Mouse (Mus musculus) liver, postnatal 0 days (tissue): ENCODE data around the gene Upf1. TPM values are rescaled to one million over a fixed set of nuclear protein-coding genes. Genes with fewer than 3 reads are reported as not detected.
A peak's percentile ranks its signal among the peaks of the same experiment; 100 is the strongest.

Source experiments
- ATAC-seq: fragments of 200-750 bp; cut with Nextera tagmentation; 2 replicates; pipeline ENCODE4 v1.8.0; 2017; ENCODE audit warnings: mild to moderate bottlenecking, moderate library complexity
- DNase-seq: peaks from one replicate; pipeline ENCODE4 v3.0.0-alpha.2; 2016
- H3K27ac ChIP-seq: fragments of 300-500 bp; sonication (generic); 2 replicates; pipeline ENCODE4 v1.5.1; 2014; ENCODE audit warnings: antibody characterized with exemption, moderate library complexity, mild to moderate bottlenecking, low read depth
- H3K27me3 ChIP-seq: fragments of 300-500 bp; sonication (generic); 2 replicates; pipeline ENCODE4 v1.6.1; 2014; ENCODE audit warnings: low read length, control low read depth, mixed read lengths; ENCODE audit not compliant: insufficient read depth
- H3K36me3 ChIP-seq: fragments of 300-500 bp; sonication (generic); replicated peaks from 2 replicates; pipeline ENCODE4 v1.6.1; 2014; ENCODE audit warnings: mild to moderate bottlenecking, control low read depth, low read length, moderate library complexity, mixed read lengths; ENCODE audit not compliant: insufficient read depth
- H3K4me1 ChIP-seq: fragments of 300-500 bp; sonication (generic); 2 replicates; pipeline ENCODE4 v1.6.1; 2014; ENCODE audit warnings: antibody characterized with exemption, mild to moderate bottlenecking, control low read depth; ENCODE audit not compliant: insufficient read depth
- H3K4me2 ChIP-seq: fragments of 300-500 bp; sonication (generic); 2 replicates; pipeline ENCODE4 v1.6.1; 2014; ENCODE audit warnings: low read depth, mild to moderate bottlenecking, low read length, moderate library complexity, mixed read lengths
- H3K4me3 ChIP-seq: fragments of 300-500 bp; sonication (generic); 2 replicates; pipeline ENCODE4 v1.5.1; 2014; ENCODE audit warnings: low read depth, low read length
- H3K9ac ChIP-seq: fragments of 300-500 bp; sonication (generic); replicated peaks from 2 replicates; pipeline ENCODE4 v1.6.1; 2014; ENCODE audit warnings: mild to moderate bottlenecking, moderate library complexity
- H3K9me3 ChIP-seq: fragments of 300-500 bp; sonication (generic); 2 replicates; pipeline ENCODE4 v1.6.1; 2016; ENCODE audit warnings: mild to moderate bottlenecking, control low read depth, low read length, mixed read lengths
- CTCF ChIP-seq: sonication (generic); IDR thresholded peaks from 2 replicates; pipeline ENCODE4 v1.5.1; 2016; ENCODE audit warnings: antibody characterized with exemption, low read depth
- EP300 ChIP-seq: IDR thresholded peaks from 2 replicates; pipeline ENCODE4 v1.6.1; 2016; ENCODE audit warnings: antibody characterized with exemption, low read depth, mild to moderate bottlenecking
- WGBS: fragments of 180-500 bp; shearing (Covaris S2); extraction: QIAGEN DNeasy Blood & Tissue Kit; methylation state at CpG from one replicate; pipeline ENCODE4 v1.1.7; 2014; ENCODE audit not compliant: insufficient replicate concordance; 5-methylcytosine and 5-hydroxymethylcytosine counted together
- polyA plus RNA-seq: library from polyadenylated mRNA; unstranded; fragments of >200 nt; fragmentation: Nextera tagmentation; extraction: Ambion mirVana; gene quantifications from 2 replicates; pipeline ENCODE4 v1.2.1, GENCODE M21; 2015

Upf1 gene
- polyA plus RNA-seq, 1 experiment from 2014 or later: 7.1 TPM

DNA sequence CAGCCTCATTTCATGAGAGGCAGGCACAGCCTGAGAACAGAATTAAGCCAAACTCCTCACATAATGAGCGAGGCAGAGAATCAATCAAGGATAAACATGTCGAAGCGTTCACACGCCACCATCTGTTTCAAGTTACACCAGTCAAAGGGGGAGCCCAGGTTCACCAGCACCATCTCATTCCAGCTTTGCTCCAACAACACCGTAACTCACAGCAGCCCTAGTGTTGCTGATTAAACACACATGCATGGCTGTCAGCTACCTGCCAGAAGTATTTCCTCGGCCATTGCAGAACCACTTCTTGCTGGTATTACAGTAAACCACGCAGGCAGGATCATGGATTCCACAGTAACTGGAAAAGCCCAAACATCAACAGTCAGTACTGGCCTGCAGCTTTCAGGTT, 10.0 kb downstream of the Upf1 start:
- Histone ChIP-seq H3K9ac (no peak overlapping the region), H3K9me3 (no peaks in the 10 kb centered on the region), H3K4me3 (no peak overlapping the region), H3K36me3 (peaks cover 77% of the 10 kb centered on the region), H3K27me3 (no peaks in the 10 kb centered on the region), H3K27ac (no peak overlapping the region), H3K4me1 (peaks cover 21% of the 10 kb centered on the region), H3K4me2 (no peak overlapping the region)
- TF ChIP-seq EP300 (no peak), CTCF (no peak)
- ATAC-seq: no peak
- 92% methylated on average over 7 of the region's 7 CpGs for WGBS
- no peak for DNase-seq

DNA sequence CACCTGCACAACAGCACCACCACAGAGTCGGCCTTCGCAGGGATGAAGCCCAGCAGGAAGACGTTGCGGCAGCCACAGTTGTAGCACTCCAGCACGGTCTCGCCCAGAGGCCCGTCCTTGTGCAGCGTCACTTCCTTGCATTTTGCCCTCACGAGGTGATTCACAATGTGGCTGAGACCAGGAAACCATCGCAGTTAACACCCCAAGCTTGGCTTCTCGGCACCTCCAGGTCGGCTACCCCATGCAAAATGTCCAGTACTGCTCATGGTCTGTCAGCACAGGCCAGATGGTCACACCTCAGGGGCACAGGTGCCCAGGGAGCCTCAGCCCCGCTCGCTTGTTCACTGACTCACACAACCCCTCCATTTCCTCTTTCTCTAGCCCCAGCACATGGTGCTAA, 11.1 kb downstream of the Upf1 start:
- peaks cover 79% of the 10 kb centered on the region for H3K36me3 ChIP-seq
- no peak overlapping the region for H3K4me3 ChIP-seq
- DNase-seq (no peak), ATAC-seq (no peak)
- H3K4me1 ChIP-seq: peaks cover 13% of the 10 kb centered on the region
- H3K9ac ChIP-seq: no peak overlapping the region
- no peaks in the 10 kb centered on the region for H3K9me3 ChIP-seq
- H3K4me2 ChIP-seq: no peak overlapping the region
- H3K27ac ChIP-seq: no peak overlapping the region
- WGBS: 83% methylated on average over 14 of the region's 14 CpGs
- no peaks in the 10 kb centered on the region for H3K27me3 ChIP-seq
- TF ChIP-seq EP300 (no peak), CTCF (no peak)

DNA sequence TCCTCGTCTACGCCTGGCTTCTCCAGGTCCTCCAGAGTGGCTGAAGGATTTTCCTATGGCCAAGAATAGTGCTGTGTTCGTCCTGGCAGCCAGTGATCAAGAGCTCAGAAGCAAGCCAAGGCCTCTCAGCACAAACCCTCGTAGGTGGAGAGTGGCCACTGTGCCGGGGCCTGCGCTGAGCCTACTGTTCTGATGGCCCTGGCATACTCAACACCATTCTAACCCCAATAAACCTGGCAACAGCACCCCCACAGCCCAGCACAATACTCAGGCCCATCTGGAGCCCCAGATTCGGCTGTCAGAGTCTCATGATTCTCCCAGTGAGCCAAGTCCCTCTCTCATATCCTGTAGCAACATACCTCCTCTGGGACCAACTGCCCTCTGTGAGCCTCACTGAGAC, 12.4 kb downstream of the Upf1 start:
- Histone ChIP-seq H3K36me3 (peaks cover 86% of the 10 kb centered on the region), H3K27me3 (no peaks in the 10 kb centered on the region), H3K9ac (no peak overlapping the region), H3K4me2 (no peak overlapping the region), H3K9me3 (no peaks in the 10 kb centered on the region), H3K4me1 (peaks cover 9% of the 10 kb centered on the region), H3K4me3 (no peak overlapping the region), H3K27ac (no peak overlapping the region)
- WGBS: 89% methylated on average over 7 of the region's 7 CpGs
- TF ChIP-seq CTCF (no peak), EP300 (no peak)
- ATAC-seq (no peak), DNase-seq (no peak)

DNA sequence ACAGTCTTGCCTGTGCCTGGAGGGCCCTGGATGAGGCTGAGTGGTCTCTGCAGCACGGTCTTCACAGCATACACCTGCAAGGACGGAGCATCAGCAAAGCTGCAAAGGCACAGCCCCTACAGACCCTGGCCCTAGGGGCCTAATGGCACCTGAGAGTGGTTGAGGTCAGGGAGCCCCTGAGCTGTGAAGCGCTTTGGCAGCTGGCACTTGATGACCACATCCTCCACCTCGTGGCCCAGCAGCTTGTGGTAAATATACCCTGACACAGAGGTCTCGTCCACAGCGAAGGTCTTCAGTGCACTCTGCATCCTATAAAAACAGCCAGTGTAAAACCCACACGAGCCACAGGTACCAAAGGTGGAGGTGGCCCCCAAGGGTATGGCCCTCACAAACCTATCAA, 14.1 kb downstream of the Upf1 start:
- H3K4me3 ChIP-seq: no peak overlapping the region
- TF ChIP-seq EP300 (no peak), CTCF (no peak)
- WGBS: 84% methylated on average over 7 of the region's 7 CpGs
- no peaks in the 10 kb centered on the region for H3K9me3 ChIP-seq
- no peak overlapping the region for H3K27ac ChIP-seq
- no peaks in the 10 kb centered on the region for H3K27me3 ChIP-seq
- peaks cover 100% of the 10 kb centered on the region for H3K36me3 ChIP-seq
- no peak overlapping the region for H3K4me2 ChIP-seq
- ATAC-seq (no peak), DNase-seq (no peak)
- H3K4me1 ChIP-seq: peaks cover under 1% of the 10 kb centered on the region; the same call in 1 of the 2 replicates
- no peak overlapping the region for H3K9ac ChIP-seq

DNA sequence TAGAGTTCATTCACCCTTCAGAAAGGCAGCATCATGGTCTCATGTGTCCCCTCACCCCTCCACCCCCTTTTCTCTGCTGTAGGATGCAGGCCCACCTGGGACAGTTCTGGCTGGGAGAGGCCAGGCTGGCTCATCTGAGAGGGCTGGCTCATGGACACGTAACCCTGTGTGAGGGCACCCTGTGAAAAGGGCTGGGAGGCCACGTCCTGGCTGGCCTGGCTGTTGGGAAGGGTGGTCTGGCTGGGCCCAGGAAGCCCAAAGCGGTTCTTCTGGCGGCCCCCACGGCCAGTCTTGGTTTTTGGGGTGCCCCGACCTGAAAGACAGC, 20.2 kb downstream of the Upf1 start:
- DNase-seq (no peak), ATAC-seq (no peak)
- Histone ChIP-seq H3K9me3 (no peaks in the 10 kb centered on the region), H3K9ac (no peak overlapping the region), H3K27me3 (no peaks in the 10 kb centered on the region), H3K4me1 (peaks cover 15% of the 10 kb centered on the region), H3K27ac (no peak overlapping the region), H3K36me3 (peaks cover 73% of the 10 kb centered on the region), H3K4me2 (no peak overlapping the region), H3K4me3 (no peak overlapping the region)
- 91% methylated on average over 6 of the region's 6 CpGs for WGBS
- TF ChIP-seq EP300: no peak
- no peak for TF ChIP-seq CTCF

DNA sequence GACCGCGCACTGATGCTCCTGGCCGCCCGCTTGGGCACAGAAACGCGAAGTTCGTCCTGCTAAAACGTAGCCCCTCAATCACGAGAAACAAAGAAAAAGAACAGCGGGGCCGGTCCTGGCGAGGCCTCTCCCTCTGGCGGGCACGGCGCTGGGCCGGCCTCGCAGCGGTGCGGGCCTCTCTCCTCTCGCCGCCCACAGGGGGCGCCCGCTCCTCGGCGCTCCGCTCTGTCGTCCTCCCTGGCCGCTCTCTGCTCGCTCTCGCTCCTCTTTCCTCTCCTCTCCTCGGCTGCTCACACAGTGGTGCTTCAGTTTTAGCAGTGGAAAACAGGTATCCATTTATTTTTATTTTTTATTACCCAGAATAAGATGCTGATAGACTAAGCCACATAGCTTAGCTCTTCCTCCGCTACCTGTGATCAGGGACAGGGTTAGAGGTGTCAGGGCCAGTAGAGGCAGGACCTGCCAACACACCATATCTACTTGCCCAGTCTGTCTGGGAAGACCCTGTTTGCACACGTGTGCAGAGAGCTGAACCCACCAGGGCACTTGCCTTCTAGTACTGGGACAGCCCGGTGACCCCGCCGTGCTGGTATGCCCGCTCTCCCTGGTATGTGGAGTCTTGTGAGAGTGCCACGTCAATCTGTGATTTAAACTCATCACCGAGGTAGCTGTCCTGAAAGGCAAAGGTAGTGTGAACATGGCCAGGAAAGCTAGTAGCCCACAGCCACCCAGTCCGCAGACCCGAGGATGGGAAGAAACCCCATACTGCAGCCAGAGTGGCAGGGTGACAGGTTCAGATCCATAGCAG, 20.8 kb downstream of the Upf1 start:
- Histone ChIP-seq H3K4me2 (no peak overlapping the region), H3K4me3 (no peak overlapping the region), H3K4me1 (peaks cover 15% of the 10 kb centered on the region), H3K27me3 (no peaks in the 10 kb centered on the region), H3K36me3 (peaks cover 67% of the 10 kb centered on the region), H3K27ac (no peak overlapping the region), H3K9ac (no peak overlapping the region), H3K9me3 (no peaks in the 10 kb centered on the region)
- peak; percentile 72 for DNase-seq
- ATAC-seq: peak; percentile 57
- WGBS: 49% methylated on average over 41 of the region's 41 CpGs
- TF ChIP-seq EP300 (no peak), CTCF (peak; percentile 75)
